Mouse (Mus musculus): ENCODE measurements at regions not wholly inside any gene's neighbourhood (a gene's known extent, or its start where the extent isn't known, plus 50 kb on each side); places are given as distances from the start of the nearest gene placed in this dataset.

DNA sequence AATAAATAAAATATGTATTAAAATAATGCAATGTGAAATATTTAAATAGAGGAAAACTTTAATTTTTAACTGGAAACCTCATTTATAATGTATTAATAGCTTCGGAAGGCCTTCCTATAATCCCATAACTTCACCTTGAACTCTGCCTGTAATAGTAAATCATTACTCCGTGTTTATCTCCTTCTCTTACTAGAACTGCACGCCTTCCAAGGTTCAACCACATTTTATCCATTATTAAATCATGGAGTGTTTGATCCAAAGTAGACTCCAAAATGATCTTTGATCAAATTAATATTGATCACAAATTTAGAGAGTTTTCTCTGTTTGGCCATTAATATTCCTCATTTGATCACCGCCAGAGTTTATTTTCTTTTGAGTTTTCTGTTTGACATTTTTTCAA is 114.8 kb upstream of the Adgrl2 start:
- no peak for TF ChIP-seq EP300 (IDR thresholded peaks at IDR 0.05; ENCODE audit: insufficient read depth, low read depth, low read length)
- no peak for TF ChIP-seq CTCF (IDR thresholded peaks at IDR 0.05; ENCODE audit: low read depth, low read length)
- TF ChIP-seq POLR2A (IDR thresholded peaks at IDR 0.05; ENCODE audit: insufficient read depth, low read length), result no peak
